Mouse (Mus musculus) CH12.LX (cell line): ENCODE data around the gene Zfp592. TPM values are rescaled to one million over a fixed set of nuclear protein-coding genes. Genes with fewer than 3 reads are reported as not detected.

Experiments used
- DNase-seq: peaks from one replicate; pipeline ENCODE4 v3.0.0-alpha.2; 2013; ENCODE audit errors: extremely low read depth
- H3K27ac ChIP-seq: 2 replicates; pipeline ENCODE4 v1.5.1; 2012; ENCODE audit warnings: low read depth, mild to moderate bottlenecking, control low read depth, moderate library complexity; ENCODE audit not compliant: insufficient read depth
- H3K27me3 ChIP-seq: replicated peaks from 2 replicates; pipeline ENCODE3; 2012; ENCODE audit warnings: inconsistent platforms
- H3K36me3 ChIP-seq, 2 experiments: replicated peaks in 1 of 2; 2 replicates each; pipeline versions ENCODE3 to v1.6.1; 2012; ENCODE audit warnings: inconsistent platforms in 1 of 2, low read length in 1 of 2, mild to moderate bottlenecking in 1 of 2, mixed read lengths in 1 of 2, moderate library complexity in 1 of 2; ENCODE audit not compliant: control insufficient read depth in 1 of 2, insufficient read depth in 1 of 2
- H3K4me1 ChIP-seq, 2 experiments: 2 replicates each; pipeline ENCODE4 v1.6.1; 2012; ENCODE audit warnings: inconsistent platforms in 1 of 2, moderate library complexity in 1 of 2; ENCODE audit not compliant: insufficient read depth in 2 of 2, control insufficient read depth in 1 of 2
- H3K4me2 ChIP-seq: 2 replicates; pipeline ENCODE4 v1.6.1; 2012; ENCODE audit warnings: low read depth, mild to moderate bottlenecking, control low read depth; ENCODE audit not compliant: poor library complexity, insufficient read depth, severe bottlenecking
- H3K4me3 ChIP-seq, 3 experiments: fragments of 150-350 bp in 1 of 3; sonication (generic) in 1 of 3; replicated peaks in 1 of 3; 2 replicates each; pipeline versions ENCODE3 to v1.5.1; 2011 to 2012; ENCODE audit warnings: low read depth in 2 of 3, low read length in 2 of 3, mild to moderate bottlenecking in 2 of 3, moderate library complexity in 2 of 3, control low read depth in 1 of 3, improper control_type of control experiment in 1 of 3, inconsistent platforms in 1 of 3, mixed read lengths in 1 of 3; ENCODE audit not compliant: poor library complexity in 1 of 3
- H3K79me2 ChIP-seq: replicated peaks from 2 replicates; pipeline ENCODE4 v1.6.1; 2012; ENCODE audit warnings: mild to moderate bottlenecking, moderate library complexity; ENCODE audit not compliant: control insufficient read depth, poor library complexity, insufficient read depth, severe bottlenecking; ENCODE audit errors: extremely low read depth
- H3K9ac ChIP-seq: 2 replicates; pipeline ENCODE4 v1.6.1; 2012; ENCODE audit warnings: low read depth, mild to moderate bottlenecking, control low read depth, moderate library complexity; ENCODE audit not compliant: insufficient read depth
- H3K9me3 ChIP-seq: replicated peaks from 2 replicates; pipeline ENCODE3; 2012; ENCODE audit warnings: low read length, inconsistent platforms, mixed read lengths
- BHLHE40 ChIP-seq: IDR thresholded peaks from 2 replicates; pipeline ENCODE4 v1.6.1; 2011; ENCODE audit warnings: mild to moderate bottlenecking, low read depth, low read length, improper control_type of control experiment
- GABPA ChIP-seq: IDR thresholded peaks from 2 replicates; pipeline ENCODE4 v1.6.1; 2012; ENCODE audit warnings: low read depth, low read length, improper control_type of control experiment, inconsistent platforms; ENCODE audit not compliant: insufficient replicate concordance
- HCFC1 ChIP-seq: IDR thresholded peaks from 2 replicates; pipeline ENCODE4 v1.6.1; 2012; ENCODE audit warnings: low read depth, mild to moderate bottlenecking, inconsistent platforms, low read length, improper control_type of control experiment
- JUN ChIP-seq: IDR thresholded peaks from 2 replicates; pipeline ENCODE4 v1.6.1; 2011; ENCODE audit warnings: low read depth, mild to moderate bottlenecking, low read length, improper control_type of control experiment, moderate library complexity; ENCODE audit not compliant: insufficient read depth
- JUND ChIP-seq: conservative IDR thresholded peaks from 2 replicates; pipeline ENCODE4 v1.6.1; 2011; ENCODE audit warnings: low read depth, low read length, improper control_type of control experiment
- MAX ChIP-seq: IDR thresholded peaks from 2 replicates; pipeline ENCODE4 v1.6.1; 2011; ENCODE audit warnings: low read length, improper control_type of control experiment
- MAZ ChIP-seq: IDR thresholded peaks from 2 replicates; pipeline ENCODE4 v1.6.1; 2012; ENCODE audit warnings: low read depth, mild to moderate bottlenecking, inconsistent platforms, low read length, improper control_type of control experiment, moderate library complexity
- MYC ChIP-seq: IDR thresholded peaks from 2 replicates; pipeline ENCODE4 v1.6.1; 2011; ENCODE audit warnings: low read depth, mild to moderate bottlenecking, improper control_type of control experiment, low read length
- PAX5 ChIP-seq: IDR thresholded peaks from 2 replicates; pipeline ENCODE4 v1.6.1; 2012; ENCODE audit warnings: low read length, inconsistent platforms, mixed read lengths
- POLR2A ChIP-seq: IDR thresholded peaks from 2 replicates; pipeline ENCODE4 v1.6.1; 2011; ENCODE audit warnings: low read depth, mild to moderate bottlenecking, improper control_type of control experiment, low read length
- SIN3A ChIP-seq: IDR thresholded peaks from 2 replicates; pipeline ENCODE4 v1.6.1; 2012; ENCODE audit warnings: low read length, improper control_type of control experiment, inconsistent platforms
- TBP ChIP-seq: conservative IDR thresholded peaks from 2 replicates; pipeline ENCODE4 v1.6.1; 2011; ENCODE audit warnings: low read depth, low read length, improper control_type of control experiment
- TCF12 ChIP-seq: IDR thresholded peaks from 2 replicates; pipeline ENCODE4 v1.6.1; 2014; ENCODE audit warnings: low read depth, mild to moderate bottlenecking, inconsistent platforms, low read length, improper control_type of control experiment
- USF1 ChIP-seq: IDR thresholded peaks from 2 replicates; pipeline ENCODE4 v1.6.1; 2014; ENCODE audit warnings: low read depth, mild to moderate bottlenecking, inconsistent platforms, low read length, improper control_type of control experiment
- USF2 ChIP-seq: conservative IDR thresholded peaks from 2 replicates; pipeline ENCODE4 v1.6.1; 2011; ENCODE audit warnings: low read depth, low read length, improper control_type of control experiment
- ZMIZ1 ChIP-seq: IDR thresholded peaks from 2 replicates; pipeline ENCODE4 v1.6.1; 2012; ENCODE audit warnings: low read depth, mild to moderate bottlenecking, inconsistent platforms, low read length, improper control_type of control experiment
- dilution Hi-C: fragments of 300-500 bp; cut with MboI; formaldehyde crosslinking; loops from 2 replicates; pipeline ENCODE4 v1.14.3; 2020; ENCODE audit warnings: low sequenced_read_pairs; ENCODE audit not compliant: extremely low pct_unique_long_range_greater_than_20kb, extremely low pct_ligation_motif_present
- in situ Hi-C: fragments of 300-500 bp; cut with MboI; formaldehyde crosslinking; loops from 3 replicates; pipeline ENCODE4 v1.14.3; 2019; ENCODE audit warnings: low sequenced_read_pairs, low pct_ligation_motif_present, low pct_unique_long_range_greater_than_20kb, mixed read lengths
- polyA plus RNA-seq: library from polyadenylated mRNA; unstranded; fragments of >175 nt; gene quantifications from 2 replicates; pipeline ENCODE4 v1.2.1, GENCODE M21; 2012; ENCODE audit warnings: low read depth; ENCODE audit not compliant: insufficient read length
- total RNA-seq, 2 experiments: library from RNA; depleted of rRNA; stranded (reverse); fragments of 300-350 nt in 1 of 2; fragments of >200 nt in 1 of 2; gene quantifications; 2 replicates each; pipeline ENCODE4 v1.2.3; 2012 to 2014

Gene Zfp592
- total and polyA plus RNA-seq, 3 experiments, result 7.8 to 23.6 (median 10.1) TPM

DNA sequence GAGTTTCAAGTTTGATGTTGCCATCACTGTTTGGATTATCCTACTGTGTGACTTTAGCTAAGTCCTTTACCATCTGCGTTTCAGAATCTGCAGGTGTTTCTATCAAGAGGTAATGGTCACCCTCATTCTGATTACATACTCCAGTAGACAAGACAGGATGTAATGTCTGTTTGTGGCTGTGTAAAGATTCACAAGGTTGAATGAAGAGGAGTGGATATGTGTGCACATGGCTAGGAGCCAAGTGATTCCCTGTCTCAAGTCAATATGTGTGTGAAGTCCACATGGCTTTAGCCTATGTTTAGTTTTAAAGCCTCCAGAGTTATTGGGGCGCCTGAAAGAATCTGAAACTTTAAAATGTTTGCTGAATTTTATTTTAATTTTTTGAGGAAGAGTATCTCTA lies 6.1 kb downstream of the Zfp592 start:
- no peak overlapping the region for H3K9ac ChIP-seq
- no peak overlapping the region for H3K27ac ChIP-seq
- no peak for DNase-seq
- peaks cover 0 to 11% of the 10 kb centered on the region in 2 experiments for H3K36me3 ChIP-seq
- in situ Hi-C loops, result no loop called here
- H3K9me3 ChIP-seq, result no peaks in the 10 kb centered on the region
- H3K79me2 ChIP-seq, result peaks cover 90% of the 10 kb centered on the region
- no peak overlapping the region for H3K4me3 ChIP-seq
- peaks cover 11 to 79% of the 10 kb centered on the region in 2 experiments for H3K4me1 ChIP-seq
- no peaks in the 10 kb centered on the region for H3K27me3 ChIP-seq
- TF ChIP-seq MYC, result no peak
- TF ChIP-seq TBP, result no peak
- no peak for TF ChIP-seq MAX
- no peak for TF ChIP-seq JUN
- no peak for TF ChIP-seq JUND
- no peak for TF ChIP-seq SIN3A
- no peak for TF ChIP-seq GABPA
- no peak for TF ChIP-seq TCF12
- no peak overlapping the region for H3K4me2 ChIP-seq
- dilution Hi-C loops, result no loop called here

DNA sequence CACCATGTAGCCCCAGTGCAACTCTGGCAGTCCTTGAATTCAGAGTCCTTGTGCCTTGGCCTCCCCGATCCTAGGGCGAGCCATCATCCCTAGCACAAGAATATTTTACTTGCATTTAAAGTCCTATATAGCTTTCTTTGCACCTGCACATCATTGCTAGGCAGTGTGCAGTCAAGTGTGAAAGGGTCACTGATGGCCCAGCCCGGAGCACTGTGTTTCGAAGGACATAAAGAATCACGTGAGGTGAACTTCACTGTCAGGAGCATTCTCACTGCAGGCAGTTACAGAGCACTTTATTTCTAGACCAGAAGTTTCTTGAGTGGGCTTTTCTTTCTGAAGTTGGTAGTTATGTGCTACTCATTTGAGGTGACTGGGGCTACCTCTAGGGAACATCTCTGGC lies 8.4 kb downstream of the Zfp592 start:
- H3K4me2 ChIP-seq, result no peak overlapping the region
- no peak overlapping the region for H3K9ac ChIP-seq
- TF ChIP-seq BHLHE40 (peak; percentile 62; the same call in 1 of the 2 replicates), MAZ (no peak), HCFC1 (no peak), PAX5 (no peak)
- H3K36me3 ChIP-seq, result peaks cover 0 to 14% of the 10 kb centered on the region in 2 experiments
- peaks cover 16 to 90% of the 10 kb centered on the region in 2 experiments for H3K4me1 ChIP-seq
- peaks cover 91% of the 10 kb centered on the region for H3K79me2 ChIP-seq
- no peaks in the 10 kb centered on the region for H3K27me3 ChIP-seq
- dilution Hi-C loops (no loop called here), in situ Hi-C loops (no loop called here)
- no peak overlapping the region for H3K4me3 ChIP-seq
- H3K27ac ChIP-seq, result no peak overlapping the region
- DNase-seq, result no peak
- no peaks in the 10 kb centered on the region for H3K9me3 ChIP-seq

DNA sequence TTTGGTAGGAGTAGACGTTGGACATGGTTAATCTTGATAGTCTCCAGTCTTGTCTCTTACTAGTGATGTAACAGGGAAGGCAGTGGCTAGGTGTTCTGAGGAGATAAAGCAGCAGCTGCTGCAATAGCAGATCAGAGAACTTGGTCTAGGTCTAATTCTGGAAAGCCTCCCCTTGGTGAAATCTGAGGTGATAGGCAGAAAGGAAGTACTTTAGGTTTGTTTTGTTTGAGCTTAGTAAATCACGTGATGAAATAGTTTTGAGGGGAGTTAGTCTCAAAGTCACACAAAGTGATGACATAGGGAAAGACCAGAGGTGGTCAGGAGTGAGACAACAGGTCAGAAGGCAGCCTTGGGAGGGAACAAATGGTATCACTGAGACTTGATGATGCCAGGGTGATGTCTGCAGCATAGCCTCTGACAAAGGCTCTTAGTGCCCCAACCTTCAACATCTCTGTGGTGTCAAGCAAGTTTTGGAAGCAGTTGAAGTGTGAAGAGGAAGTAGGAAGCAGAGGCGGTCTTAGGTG lies 11.1 kb downstream of the Zfp592 start:
- Histone ChIP-seq H3K9me3 (no peaks in the 10 kb centered on the region), H3K4me2 (no peak overlapping the region), H3K36me3 (peaks cover 0 to 21% of the 10 kb centered on the region in 2 experiments), H3K27ac (peak overlapping the region; percentile 3; the same call in 1 of the 2 replicates), H3K9ac (no peak overlapping the region), H3K4me3 (no peak overlapping the region), H3K27me3 (no peaks in the 10 kb centered on the region), H3K4me1 (peaks cover 17 to 86% of the 10 kb centered on the region in 2 experiments), H3K79me2 (peaks cover 81% of the 10 kb centered on the region)
- peak; percentile 52 for TF ChIP-seq BHLHE40
- peak; percentile 40; the same call in 1 of the 2 replicates for TF ChIP-seq MAX
- no peak for TF ChIP-seq MYC
- peak; percentile 22; the same call in 1 of the 2 replicates for TF ChIP-seq USF1
- TF ChIP-seq USF2, result peak; percentile 42
- no peak for TF ChIP-seq POLR2A
- TF ChIP-seq ZMIZ1, result no peak
- in situ Hi-C loops (no loop called here), dilution Hi-C loops (no loop called here)
- no peak for DNase-seq
